Mouse (Mus musculus): ENCODE data around the gene Ube2e2. TPM values are rescaled to one million over a fixed set of nuclear protein-coding genes. Genes with fewer than 3 reads are reported as not detected.

Gene Ube2e2
- polyA plus RNA-seq (2016; fragmentation: Nextera tagmentation; extraction: Ambion mirVana) = 70.5 and 74.9 TPM in 2 replicates

- no peaks in the 10 kb centered on the region for H3K36me3 ChIP-seq
- H3K27me3 ChIP-seq (replicated peaks) = no peaks in the 10 kb centered on the region
- no peak; the same call in 1 of the 2 replicates for ATAC-seq (ENCODE audit: low FRiP score, low read depth)
- peak within 1 kb of the TSS; percentile 73 for H3K4me2 ChIP-seq (replicated peaks)
- 3% methylated on average over 22 of the region's 22 CpGs for WGBS
- no peaks in the 10 kb centered on the region for H3K9me3 ChIP-seq
- H3K4me1 ChIP-seq = no peaks in the 10 kb centered on the region
- peak within 1 kb of the TSS; percentile 84 for H3K9ac ChIP-seq
- H3K27ac ChIP-seq = no peak within 1 kb of the TSS
- H3K4me3 ChIP-seq = peak within 1 kb of the TSS; percentile 71
Observed at GRCm38 (mm10) chr14:18893947-18894445, at the start of gene Ube2e2. Ube2e2 (minus strand) TSS chr14:18894267.

- no peaks in the 10 kb centered on the region for H3K36me3 ChIP-seq
- H3K9me3 ChIP-seq = no peaks in the 10 kb centered on the region
- no peak overlapping the region for H3K4me2 ChIP-seq (replicated peaks)
- H3K4me3 ChIP-seq = no peak overlapping the region
- no peak for ATAC-seq (ENCODE audit: low FRiP score, low read depth)
- H3K27ac ChIP-seq = no peak overlapping the region
- H3K27me3 ChIP-seq (replicated peaks) = no peaks in the 10 kb centered on the region
- no peak overlapping the region for H3K9ac ChIP-seq
- no peaks in the 10 kb centered on the region for H3K4me1 ChIP-seq
Observed at GRCm38 (mm10) chr14:18940068-18940467, 46.0 kb upstream of the Ube2e2 start.

GRCm38 (mm10) chr14:18903553-18903952 lies 9.5 kb upstream of the Ube2e2 start:
- Histone ChIP-seq H3K4me1 (no peaks in the 10 kb centered on the region), H3K27me3 (replicated peaks) (no peaks in the 10 kb centered on the region), H3K36me3 (no peaks in the 10 kb centered on the region), H3K4me3 (no peak overlapping the region), H3K9me3 (no peaks in the 10 kb centered on the region), H3K4me2 (replicated peaks) (no peak overlapping the region), H3K27ac (no peak overlapping the region), H3K9ac (no peak overlapping the region)
- ATAC-seq (ENCODE audit: low FRiP score, low read depth) = no peak

GRCm38 (mm10) chr14:18893121-18893946 lies 733 bp downstream of the Ube2e2 start:
- no peak overlapping the region for H3K27ac ChIP-seq
- H3K36me3 ChIP-seq = no peaks in the 10 kb centered on the region
- under 1% methylated on average over 91 of the region's 116 CpGs for WGBS
- H3K27me3 ChIP-seq (replicated peaks) = no peaks in the 10 kb centered on the region
- no peaks in the 10 kb centered on the region for H3K4me1 ChIP-seq
- H3K4me2 ChIP-seq (replicated peaks) = peak overlapping the region; percentile 73
- H3K9me3 ChIP-seq = no peaks in the 10 kb centered on the region
- peak overlapping the region; percentile 84 for H3K9ac ChIP-seq
- peak; percentile 95 for ATAC-seq (ENCODE audit: low FRiP score, low read depth)
- H3K4me3 ChIP-seq = peak overlapping the region; percentile 71

GRCm38 (mm10) chr14:18889571-18889970 lies 4.5 kb downstream of the Ube2e2 start:
- ATAC-seq (ENCODE audit: low FRiP score, low read depth) = no peak
- Histone ChIP-seq H3K4me2 (replicated peaks) (no peak overlapping the region), H3K4me1 (no peaks in the 10 kb centered on the region), H3K4me3 (no peak overlapping the region), H3K36me3 (no peaks in the 10 kb centered on the region), H3K27me3 (replicated peaks) (no peaks in the 10 kb centered on the region), H3K27ac (no peak overlapping the region), H3K9ac (no peak overlapping the region), H3K9me3 (no peaks in the 10 kb centered on the region)
- WGBS = 85% methylated on average over 5 of the region's 5 CpGs

GRCm38 (mm10) chr14:18882493-18882892 lies 11.6 kb downstream of the Ube2e2 start:
- Histone ChIP-seq H3K36me3 (no peaks in the 10 kb centered on the region), H3K9ac (no peak overlapping the region), H3K4me1 (no peaks in the 10 kb centered on the region), H3K4me3 (no peak overlapping the region), H3K27me3 (replicated peaks) (no peaks in the 10 kb centered on the region), H3K27ac (no peak overlapping the region), H3K9me3 (no peaks in the 10 kb centered on the region), H3K4me2 (replicated peaks) (no peak overlapping the region)
- no peak for ATAC-seq (ENCODE audit: low FRiP score, low read depth)
- 90% methylated on average over 1 of the region's 1 CpGs for WGBS

GRCm38 (mm10) chr14:18870716-18871115 lies 23.4 kb downstream of the Ube2e2 start:
- Histone ChIP-seq H3K4me1 (no peaks in the 10 kb centered on the region), H3K4me2 (replicated peaks) (no peak overlapping the region), H3K27me3 (replicated peaks) (no peaks in the 10 kb centered on the region), H3K4me3 (no peak overlapping the region), H3K27ac (no peak overlapping the region), H3K9ac (no peak overlapping the region), H3K9me3 (peaks cover 8% of the 10 kb centered on the region; the same call in 1 of the 2 replicates), H3K36me3 (no peaks in the 10 kb centered on the region; the same call in 1 of the 2 replicates)
- ATAC-seq (ENCODE audit: low FRiP score, low read depth) = no peak
- 86% methylated on average over 1 of the region's 1 CpGs for WGBS

- Histone ChIP-seq H3K36me3 (no peaks in the 10 kb centered on the region), H3K4me3 (no peak overlapping the region), H3K27me3 (replicated peaks) (no peaks in the 10 kb centered on the region), H3K4me2 (replicated peaks) (no peak overlapping the region), H3K4me1 (no peaks in the 10 kb centered on the region), H3K9me3 (no peaks in the 10 kb centered on the region), H3K27ac (no peak overlapping the region), H3K9ac (no peak overlapping the region)
- 95% methylated on average over 1 of the region's 1 CpGs for WGBS
- no peak for ATAC-seq (ENCODE audit: low FRiP score, low read depth)
Observed at GRCm38 (mm10) chr14:18828661-18829060, 65.4 kb downstream of the Ube2e2 start.

- Histone ChIP-seq H3K4me2 (replicated peaks) (no peak overlapping the region), H3K36me3 (no peaks in the 10 kb centered on the region)
Observed at GRCm38 (mm10) chr14:18826753-18827152, 67.3 kb downstream of the Ube2e2 start.

GRCm38 (mm10) chr14:18820713-18821112 lies 73.4 kb downstream of the Ube2e2 start:
- H3K27ac ChIP-seq = no peak overlapping the region
- H3K4me3 ChIP-seq = no peak overlapping the region
- ATAC-seq (ENCODE audit: low FRiP score, low read depth) = no peak
- no peak overlapping the region for H3K4me2 ChIP-seq (replicated peaks)
- no peaks in the 10 kb centered on the region for H3K36me3 ChIP-seq
- WGBS = 74% methylated on average over 6 of the region's 6 CpGs
- H3K27me3 ChIP-seq (replicated peaks) = no peaks in the 10 kb centered on the region
- no peaks in the 10 kb centered on the region for H3K4me1 ChIP-seq
- H3K9me3 ChIP-seq = no peaks in the 10 kb centered on the region
- H3K9ac ChIP-seq = no peak overlapping the region

More at GRCm38 (mm10) chr14:18826753-18827152, 67.3 kb downstream of the Ube2e2 start:
- no peak for ATAC-seq (ENCODE audit: low FRiP score, low read depth)
- H3K27me3 ChIP-seq (replicated peaks) = no peaks in the 10 kb centered on the region
- H3K9ac ChIP-seq = no peak overlapping the region
- no peak overlapping the region for H3K27ac ChIP-seq
- no peaks in the 10 kb centered on the region for H3K9me3 ChIP-seq
- no peaks in the 10 kb centered on the region for H3K4me1 ChIP-seq
- no peak overlapping the region for H3K4me3 ChIP-seq

GRCm38 (mm10) chr14:18796857-18797256 lies 97.2 kb downstream of the Ube2e2 start:
- H3K36me3 ChIP-seq = no peaks in the 10 kb centered on the region
- no peak overlapping the region for H3K4me3 ChIP-seq
- H3K4me2 ChIP-seq (replicated peaks) = no peak overlapping the region
- no peak for ATAC-seq (ENCODE audit: low FRiP score, low read depth)
- no peaks in the 10 kb centered on the region for H3K9me3 ChIP-seq
- no peaks in the 10 kb centered on the region for H3K27me3 ChIP-seq (replicated peaks)
- H3K9ac ChIP-seq = no peak overlapping the region
- no peak overlapping the region for H3K27ac ChIP-seq
- no peaks in the 10 kb centered on the region for H3K4me1 ChIP-seq

GRCm38 (mm10) chr14:18795787-18796186 lies 98.3 kb downstream of the Ube2e2 start:
- H3K4me1 ChIP-seq = no peaks in the 10 kb centered on the region
- WGBS = 62% methylated on average over 2 of the region's 2 CpGs
- H3K27ac ChIP-seq = no peak overlapping the region
- H3K4me3 ChIP-seq = no peak overlapping the region
- no peak overlapping the region for H3K9ac ChIP-seq
- H3K36me3 ChIP-seq = no peaks in the 10 kb centered on the region
- H3K9me3 ChIP-seq = no peaks in the 10 kb centered on the region
- ATAC-seq (ENCODE audit: low FRiP score, low read depth) = no peak
- no peak overlapping the region for H3K4me2 ChIP-seq (replicated peaks)
- H3K27me3 ChIP-seq (replicated peaks) = no peaks in the 10 kb centered on the region
